Mouse (Mus musculus) lung, adult 10 weeks (tissue): Measurements from ENCODE around the gene Pagr1b. TPM values are rescaled to one million over a fixed set of nuclear protein-coding genes. Genes with fewer than 3 reads are reported as not detected.

ENCODE experiments used
- polyA plus RNA-seq: library from polyadenylated mRNA; stranded (reverse); fragments of 350-450 nt; fragmentation: Illumina TruSeq; extraction: RNeasy Lipid Tissue Mini Kit (QIAGEN cat#74804); gene quantifications from one replicate; pipeline ENCODE4 v1.2.3, GENCODE M21; 2014; ENCODE audit warnings: low read depth, low replicate concordance; ENCODE audit not compliant: insufficient read depth

Pagr1b gene
- not detected for polyA plus RNA-seq

DNA sequence TGATC is at the start of gene Pagr1b:
Gene Pagr1b (minus strand): TSS at position 4 of the 5 bp plus-strand sequence.

GRCm38 (mm10) chr7:127041851-127042672 is 25.8 kb upstream of the Pagr1b start, which contains the start of gene Kif22:
Gene Kif22 (minus strand): TSS chr7:127042471.

DNA sequence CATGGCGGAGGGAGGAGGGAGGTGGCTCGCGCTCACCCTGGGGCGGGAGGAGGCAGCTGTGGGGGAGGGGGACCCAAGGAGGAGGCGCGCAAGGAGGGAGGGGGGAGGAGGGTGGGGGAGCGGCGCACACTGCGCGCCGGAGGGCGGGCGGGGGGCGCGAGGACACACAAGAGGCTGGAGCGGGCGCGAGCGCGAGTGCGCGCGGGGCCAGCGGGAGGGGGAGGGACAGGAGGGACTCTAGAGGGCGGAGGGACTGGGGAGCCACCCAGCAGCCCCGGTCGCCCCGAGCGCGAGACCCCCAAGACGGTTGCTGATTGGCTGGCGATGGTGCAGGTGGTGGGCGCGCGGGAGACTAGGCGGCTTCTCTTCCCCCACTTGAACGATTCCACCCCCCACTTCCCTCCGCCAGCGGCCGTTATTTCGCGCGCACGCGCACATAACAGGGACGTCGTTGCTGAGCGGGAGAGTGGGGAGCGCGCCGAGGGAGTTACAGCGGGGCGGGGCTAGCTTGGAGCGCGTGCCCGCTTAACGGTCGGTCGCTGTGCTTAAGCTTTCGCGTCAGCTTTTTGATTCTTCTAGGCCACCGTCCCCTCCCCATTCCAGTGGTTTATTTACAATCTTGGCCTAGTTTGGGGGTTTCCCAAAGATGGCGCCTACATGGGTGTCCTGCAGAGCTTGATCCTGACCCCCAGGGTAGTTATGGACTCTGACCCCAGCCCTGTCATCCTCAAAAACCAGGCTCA is 10.9 kb upstream of the Pagr1b start, which contains the start of gene Maz:
Gene Maz (minus strand): TSS at position 54 of the 743 bp plus-strand sequence.

DNA sequence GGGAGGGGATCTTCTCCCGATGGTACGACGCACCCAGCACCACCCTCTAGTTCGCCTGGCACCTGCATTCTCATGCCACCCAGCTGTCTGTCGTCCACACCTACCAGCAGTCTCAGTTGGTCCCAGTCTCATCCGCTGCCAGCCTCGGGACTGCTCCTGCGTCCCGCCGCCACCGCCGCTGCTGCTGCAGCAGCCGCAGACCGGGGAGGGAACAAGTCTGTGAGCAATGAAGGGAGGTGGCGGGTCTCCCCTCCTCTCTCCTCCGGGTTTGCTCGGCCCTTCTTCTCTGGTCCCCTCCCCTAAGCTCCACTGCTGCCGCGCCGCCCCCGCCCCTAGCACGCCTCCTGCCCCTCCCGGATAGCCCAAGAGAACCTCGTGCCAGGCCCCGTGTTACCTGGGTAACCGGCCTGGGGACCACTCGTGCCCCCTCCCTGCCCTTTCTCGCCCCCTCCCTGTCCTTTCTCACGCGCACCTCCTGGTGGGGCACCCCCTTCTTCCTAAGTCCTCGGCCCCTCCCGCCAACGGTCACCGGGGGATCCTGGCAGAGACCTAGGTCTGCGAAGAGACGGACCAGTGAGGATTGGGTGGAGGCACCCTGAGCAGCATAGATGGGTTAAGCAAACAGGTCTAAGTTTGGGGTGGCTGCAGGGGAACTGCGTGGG is 4.7 kb upstream of the Pagr1b start, which contains the start of the genes Gm42742 and Prrt2:
Gene Gm42742 (minus strand): TSS at position 197 of the 662 bp plus-strand sequence.
Gene Prrt2 (minus strand): TSS at position 311 of the 662 bp plus-strand sequence.

GRCm38 (mm10) chr7:127016971-127017949 is 976 bp upstream of the Pagr1b start, which contains the start of gene Pagr1a:
Gene Pagr1a (minus strand): TSS chr7:127017352.

DNA sequence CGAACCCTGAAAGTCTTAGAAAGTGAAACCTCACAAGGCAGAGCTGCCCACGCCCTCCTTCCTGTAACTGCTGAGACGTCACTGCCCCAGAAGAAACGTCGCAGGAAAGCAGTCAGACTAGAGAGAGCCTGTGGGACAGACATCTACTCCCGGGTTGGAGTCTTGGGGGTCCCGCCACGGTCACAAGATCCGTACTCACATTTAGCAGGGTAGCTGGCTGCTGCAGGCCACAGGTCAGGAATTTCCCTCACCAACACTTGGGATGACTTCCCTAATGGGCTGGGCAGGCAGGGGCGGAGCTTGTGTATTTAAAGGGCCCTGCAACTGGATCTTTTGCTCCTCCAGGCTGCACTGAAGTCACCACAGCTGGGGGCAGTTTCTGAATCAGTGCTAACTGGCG is 2.0 kb downstream of the Pagr1b start, which contains the start of gene Mvp:
Gene Mvp (minus strand): TSS at position 302 of the 400 bp plus-strand sequence.

DNA sequence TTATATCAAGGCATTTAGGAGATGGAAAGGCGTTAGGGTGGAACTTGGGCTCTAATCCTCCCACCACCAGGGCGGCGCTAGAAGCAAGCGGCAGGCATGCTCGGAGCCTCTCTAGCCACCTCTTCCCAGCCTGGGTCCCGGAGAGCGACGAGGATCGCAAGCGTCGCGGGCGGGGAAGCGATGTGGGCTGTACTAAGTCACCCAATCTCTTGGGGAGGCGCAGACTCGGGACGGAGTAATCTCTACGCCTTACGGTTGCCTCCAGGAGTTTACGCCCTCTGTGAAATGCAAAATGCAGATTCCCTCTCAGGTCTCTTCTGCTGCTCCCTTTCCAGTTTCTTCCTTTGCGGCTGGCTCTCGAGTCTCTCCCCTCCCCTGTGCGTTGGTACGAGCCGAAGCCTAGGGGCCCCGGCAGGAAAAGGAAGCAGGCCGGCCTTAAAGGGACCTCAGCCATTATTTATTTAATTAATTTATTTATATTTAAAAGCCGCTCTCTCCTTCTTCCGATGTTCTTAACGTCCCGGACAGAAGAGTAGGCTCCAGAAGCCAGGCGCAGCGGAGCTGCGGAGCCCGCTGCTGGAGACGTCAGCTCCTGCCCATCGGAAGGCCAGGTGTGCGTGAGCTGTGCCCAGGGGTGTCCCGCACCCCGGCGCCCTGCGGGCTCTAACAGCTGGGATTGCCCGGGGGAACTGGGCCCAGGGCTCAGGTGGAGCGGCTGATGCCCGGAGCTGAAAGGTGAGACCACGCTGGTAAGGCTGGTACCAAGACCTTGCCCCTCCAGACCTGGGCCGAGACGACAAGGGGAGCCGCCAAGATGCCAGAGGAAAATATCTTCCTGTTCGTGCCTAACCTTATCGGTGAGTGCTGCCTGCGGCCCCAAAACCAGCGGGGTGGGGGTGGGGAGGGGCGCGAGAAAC is 40.1 kb downstream of the Pagr1b start, which contains the start of gene Cdiptos:
Gene Cdiptos (minus strand): TSS at position 149 of the 917 bp plus-strand sequence.

DNA sequence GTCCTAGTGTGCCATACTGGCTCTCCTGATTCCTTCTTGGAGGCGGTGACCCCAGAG is 40.6 kb downstream of the Pagr1b start, which contains the start of gene Cdipt:
Gene Cdipt (plus strand): TSS at position 22 of the 57 bp plus-strand sequence.

Other genes with a start within 250 kb of the Pagr1b start
- 159 TPM for gene Ypel3, start 239.5 kb downstream of the Pagr1b start, polyA plus RNA-seq
- 1.3 TPM for gene Tbx6, start 235.0 kb downstream of the Pagr1b start, polyA plus RNA-seq
- 98.9 TPM for gene Ppp4c, start 224.0 kb downstream of the Pagr1b start, polyA plus RNA-seq
- gene Fam57b, start 218.8 kb downstream of the Pagr1b start, polyA plus RNA-seq, result 1.8 TPM
- gene 4930451I11Rik, start 184.8 kb downstream of the Pagr1b start, polyA plus RNA-seq, result not detected
- 0.11 TPM for gene Doc2a, start 169.1 kb downstream of the Pagr1b start, polyA plus RNA-seq
- gene Hirip3, start 154.5 kb downstream of the Pagr1b start, polyA plus RNA-seq, result 7.5 TPM
- gene Ino80e, start 154.1 kb downstream of the Pagr1b start, polyA plus RNA-seq, result 48.2 TPM
- gene Taok2, start 131.8 kb downstream of the Pagr1b start, polyA plus RNA-seq, result 60.3 TPM
- 57.2 TPM for gene Tmem219, start 93.6 kb downstream of the Pagr1b start, polyA plus RNA-seq
- gene Kctd13, start 87.6 kb downstream of the Pagr1b start, polyA plus RNA-seq, result 6.6 TPM
- not detected for gene Asphd1, start 66.9 kb downstream of the Pagr1b start, polyA plus RNA-seq
- 0.34 TPM for gene Sez6l2, start 65.9 kb downstream of the Pagr1b start, polyA plus RNA-seq
- gene Cdipt, start 40.6 kb downstream of the Pagr1b start, polyA plus RNA-seq, result 102 TPM
- gene Cdiptos, start 40.4 kb downstream of the Pagr1b start, polyA plus RNA-seq, result 4.1 TPM
- 46.3 TPM for gene Mvp, start 1.9 kb downstream of the Pagr1b start, polyA plus RNA-seq
- gene Pagr1a, start 868 bp upstream of the Pagr1b start, polyA plus RNA-seq, result 10.9 TPM
- gene Gm42742, start 4.6 kb upstream of the Pagr1b start, polyA plus RNA-seq, result 24.7 TPM
- gene Prrt2, start 4.7 kb upstream of the Pagr1b start, polyA plus RNA-seq, result 0.74 TPM
- gene Maz, start 10.6 kb upstream of the Pagr1b start, polyA plus RNA-seq, result 57.2 TPM
- gene Kif22, start 26.0 kb upstream of the Pagr1b start, polyA plus RNA-seq, result 0.95 TPM
- gene Zg16, start 70.8 kb upstream of the Pagr1b start, polyA plus RNA-seq, result not detected
- 23.2 TPM for gene AI467606, start 74.9 kb upstream of the Pagr1b start, polyA plus RNA-seq
- gene Qprt, start 105.7 kb upstream of the Pagr1b start, polyA plus RNA-seq, result 0.22 TPM
- 10.0 TPM for gene Spn, start 121.3 kb upstream of the Pagr1b start, polyA plus RNA-seq
- 33.6 TPM for gene Cd2bp2, start 179.6 kb upstream of the Pagr1b start, polyA plus RNA-seq
- gene Tbc1d10b, start 192.0 kb upstream of the Pagr1b start, polyA plus RNA-seq, result 16.9 TPM
- gene Mylpf, start 192.4 kb upstream of the Pagr1b start, polyA plus RNA-seq, result 4.2 TPM
- gene Zfp553, start 216.6 kb upstream of the Pagr1b start, polyA plus RNA-seq, result 5.6 TPM
- gene Sept1, start 216.6 kb upstream of the Pagr1b start, polyA plus RNA-seq, result 23.5 TPM
- 10.4 TPM for gene Zfp771, start 227.8 kb upstream of the Pagr1b start, polyA plus RNA-seq
- 29.4 TPM for gene Dctpp1, start 244.2 kb upstream of the Pagr1b start, polyA plus RNA-seq